ENCODE assay signal across 13 mouse cellular contexts in genomic region chr8:114731260-114732140, GRCm38 (mm10).
DNase-seq lines count a peak whose midpoint lies in the region; ATAC-seq lines count a peak whose summit lies in the region.
"Had no signal": no experiment of that assay in that cellular context is flagged by ENCODE, and none has a peak within 500 bp of the region (broad histone marks: within the 10 kb centered on the region; RNA-seq: fewer than 3 reads in every experiment).

No protein-coding gene starts in this region.

- H3K27me3 ChIP-seq in midbrain, embryonic 12.5 days: 0 out of 2 replicates have a peak, but pooled peaks cover 10% of the 10 kb centered on the region
- no peaks in the 10 kb centered on the region; the same call in 1 of the 2 replicates for H3K27me3 ChIP-seq in midbrain, embryonic 10.5 days (ENCODE audit: low read depth, poor library complexity, severe bottlenecking)
- peaks cover 10% of the 10 kb centered on the region; the same call in 1 of the 2 replicates for H3K27me3 ChIP-seq in forebrain, embryonic 16.5 days (replicated peaks; ENCODE audit: control insufficient read depth, insufficient read depth, low read length)
- H3K27me3 ChIP-seq: CH12.LX; intestine, embryonic 15.5 days had no signal

- H3K9ac ChIP-seq in midbrain, embryonic 12.5 days (replicated peaks): no peak overlapping the region
- H3K9ac ChIP-seq in forebrain, embryonic 16.5 days (replicated peaks; ENCODE audit: low read depth, low read length): no peak overlapping the region
- H3K9ac ChIP-seq: intestine, embryonic 15.5 days had no signal

- no peak overlapping the region for H3K4me3 ChIP-seq in midbrain, embryonic 12.5 days
- no peak overlapping the region for H3K4me3 ChIP-seq in midbrain, embryonic 10.5 days
- H3K4me3 ChIP-seq in forebrain, embryonic 16.5 days (replicated peaks; ENCODE audit: low read length): no peak overlapping the region
- H3K4me3 ChIP-seq: intestine, embryonic 15.5 days had no signal

- peaks cover 13% of the 10 kb centered on the region for H3K4me1 ChIP-seq in midbrain, embryonic 12.5 days
- H3K4me1 ChIP-seq in midbrain, embryonic 10.5 days: peaks cover 13% of the 10 kb centered on the region
- H3K4me1 ChIP-seq in forebrain, embryonic 16.5 days (replicated peaks; ENCODE audit: control insufficient read depth, insufficient read depth, low read length): peaks cover 7% of the 10 kb centered on the region
- H3K4me1 ChIP-seq: intestine, embryonic 15.5 days had no signal

- DNase-seq in midbrain, embryonic 10.5 days (ENCODE audit: low spot score): no peak
- peak; percentile 19 to 47 for DNase-seq in kidney, postnatal 36 days
- DNase-seq in retina, embryonic 14.5 days (ENCODE audit: low spot score): peak; percentile 55
- no peak for DNase-seq in layer of hippocampus, adult 9-11 months
- no peak for DNase-seq in thymus, postnatal 4 days
- no peak for DNase-seq in layer of hippocampus, adult 18-20 months (ENCODE audit: low spot score in 2 of 2)
- DNase-seq: spleen, adult 18-20 months; thymus, postnatal 25 days had no signal

- ATAC-seq in midbrain, embryonic 12.5 days (ENCODE audit: low FRiP score, low read depth): no peak
- no peak for ATAC-seq in forebrain, embryonic 16.5 days
- ATAC-seq: intestine, embryonic 15.5 days; lung, postnatal 0 days had no signal

- H3K36me3 ChIP-seq in midbrain, embryonic 12.5 days: no peaks in the 10 kb centered on the region
- H3K36me3 ChIP-seq in midbrain, embryonic 10.5 days: no peaks in the 10 kb centered on the region
- H3K36me3 ChIP-seq in forebrain, embryonic 16.5 days (ENCODE audit: control insufficient read depth, insufficient read depth): no peaks in the 10 kb centered on the region
- H3K36me3 ChIP-seq: intestine, embryonic 15.5 days had no signal

- H3K27ac ChIP-seq in midbrain, embryonic 12.5 days (replicated peaks): no peak overlapping the region
- H3K27ac ChIP-seq in midbrain, embryonic 10.5 days (replicated peaks): no peak overlapping the region
- H3K27ac ChIP-seq in forebrain, embryonic 16.5 days (ENCODE audit: low read length): no peak overlapping the region
- H3K27ac ChIP-seq: intestine, embryonic 15.5 days had no signal

- whole genome bisulfite sequencing in midbrain, embryonic 12.5 days: 36% methylated on average over 17 of the region's 17 CpGs
- WGBS in midbrain, embryonic 10.5 days: 54% methylated on average over 17 of the region's 17 CpGs
- 11% methylated on average over 17 of the region's 17 CpGs for WGBS in forebrain, embryonic 16.5 days

- no peaks in the 10 kb centered on the region for H3K9me3 ChIP-seq in midbrain, embryonic 12.5 days
- no peaks in the 10 kb centered on the region for H3K9me3 ChIP-seq in midbrain, embryonic 10.5 days (replicated peaks)
- no peaks in the 10 kb centered on the region for H3K9me3 ChIP-seq in forebrain, embryonic 16.5 days (ENCODE audit: control insufficient read depth, low read length)
- H3K9me3 ChIP-seq: intestine, embryonic 15.5 days had no signal

- H3K4me2 ChIP-seq in midbrain, embryonic 12.5 days (replicated peaks): peak overlapping the region; percentile 7; the same call in 1 of the 2 replicates
- peak overlapping the region; percentile 24 for H3K4me2 ChIP-seq in forebrain, embryonic 16.5 days (ENCODE audit: low read length)
- H3K4me2 ChIP-seq: intestine, embryonic 15.5 days had no signal

Comparison
In these comparisons a context has a peak if more than half of its experiments do, and no peak if none do; other contexts are left out.
1. DNase-seq: peak in kidney, postnatal 36 days (2 of 2) and retina, embryonic 14.5 days (single experiment); none in midbrain, embryonic 10.5 days (single experiment), layer of hippocampus, adult 9-11 months (single experiment), thymus, postnatal 4 days (single experiment) and layer of hippocampus, adult 18-20 months (0 of 2).